Mouse (Mus musculus) olfactory bulb, adult 2 months (tissue): ENCODE results near the gene Svop.
A peak's percentile ranks its signal among the peaks of the same experiment; 100 is the strongest.

ENCODE experiments used
- CTCF ChIP-seq: fragments of 200-500 bp; IDR thresholded peaks from 2 replicates; pipeline ENCODE4 v1.5.1; 2012; ENCODE audit warnings: low read depth, mild to moderate bottlenecking, low read length, moderate library complexity; ENCODE audit not compliant: insufficient read depth
- POLR2A ChIP-seq: fragments of 200-500 bp; IDR thresholded peaks from 2 replicates; pipeline ENCODE4 v1.6.1; 2012; ENCODE audit warnings: mild to moderate bottlenecking, low read depth, low read length, moderate library complexity; ENCODE audit not compliant: insufficient read depth

DNA sequence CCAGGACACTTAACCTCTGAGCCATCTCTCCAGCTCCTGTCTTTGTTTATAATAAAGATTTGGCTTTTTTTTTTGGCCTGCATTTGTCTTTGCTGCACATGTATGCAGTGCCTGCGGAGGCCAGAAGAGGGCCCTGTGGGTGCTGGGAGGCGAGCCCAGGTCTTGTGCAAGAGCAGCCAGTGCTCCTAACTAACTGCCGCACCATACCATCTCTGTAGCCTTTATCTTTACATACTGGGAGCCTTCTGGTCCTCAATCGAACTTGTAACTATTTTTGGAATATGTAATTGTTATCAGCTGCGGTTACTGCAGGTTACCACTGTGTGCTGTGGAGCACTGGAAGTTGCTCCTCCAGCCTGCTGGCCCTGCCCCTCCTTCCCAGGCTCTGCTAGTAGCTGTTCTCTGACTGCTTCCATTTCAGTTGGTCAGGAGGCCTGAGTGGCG, 42.7 kb upstream of the Svop start:
- TF ChIP-seq CTCF (peak; percentile 55), POLR2A (no peak)
